30 mouse cellular contexts compared by ENCODE assay signal in genomic region chr12:96617226-96617625, GRCm38 (mm10).
"Had no signal": no experiment of that assay in that cellular context is flagged by ENCODE, and none has a peak within 500 bp of the region (broad histone marks: within the 10 kb centered on the region; RNA-seq: fewer than 3 reads in every experiment).

No protein-coding gene starts in this region.

- H3K9me3 ChIP-seq: heart, embryonic 12.5 days; heart, embryonic 13.5 days; heart, embryonic 15.5 days; hindbrain, embryonic 10.5 days; hindbrain, embryonic 12.5 days; hindbrain, embryonic 13.5 days; hindbrain, embryonic 15.5 days; intestine, embryonic 15.5 days; kidney, embryonic 15.5 days had no signal

- H3K36me3 ChIP-seq: heart, embryonic 12.5 days; heart, embryonic 13.5 days; heart, embryonic 15.5 days; hindbrain, embryonic 10.5 days; hindbrain, embryonic 12.5 days; hindbrain, embryonic 13.5 days; hindbrain, embryonic 15.5 days; intestine, embryonic 15.5 days; kidney, embryonic 15.5 days had no signal

- H3K4me3 ChIP-seq: heart, embryonic 12.5 days; heart, embryonic 13.5 days; heart, embryonic 15.5 days; hindbrain, embryonic 10.5 days; hindbrain, embryonic 12.5 days; hindbrain, embryonic 13.5 days; hindbrain, embryonic 15.5 days; intestine, embryonic 15.5 days; kidney, embryonic 15.5 days; layer of hippocampus, adult 2 months; left cerebral cortex, adult 2 months had no signal

- DNase-seq: heart, postnatal 10 days; heart, postnatal 14 days; heart, postnatal 36 days; heart, postnatal 4 days; kidney, adult 11 months; kidney, adult 18-20 months; kidney, adult 2 months; kidney, adult 8-10 months; kidney, adult 9 months; kidney, postnatal 10 days; kidney, postnatal 14 days; kidney, postnatal 25 days; kidney, postnatal 36 days; kidney, postnatal 4 days; layer of hippocampus, adult 9-11 months; layer of hippocampus, postnatal 36 days had no signal

- H3K27me3 ChIP-seq: heart, embryonic 12.5 days; heart, embryonic 13.5 days; heart, embryonic 15.5 days; hindbrain, embryonic 12.5 days; hindbrain, embryonic 13.5 days; hindbrain, embryonic 15.5 days; intestine, embryonic 15.5 days; kidney, embryonic 15.5 days had no signal

- H3K4me1 ChIP-seq: heart, embryonic 12.5 days; heart, embryonic 13.5 days; heart, embryonic 15.5 days; hindbrain, embryonic 10.5 days; hindbrain, embryonic 12.5 days; hindbrain, embryonic 13.5 days; hindbrain, embryonic 15.5 days; intestine, embryonic 15.5 days; kidney, embryonic 15.5 days had no signal

- H3K27ac ChIP-seq: heart, embryonic 13.5 days; heart, embryonic 15.5 days; hindbrain, embryonic 10.5 days; hindbrain, embryonic 12.5 days; hindbrain, embryonic 13.5 days; hindbrain, embryonic 14.5 days; hindbrain, embryonic 15.5 days; hindbrain, postnatal 0 days; intestine, embryonic 15.5 days; kidney, embryonic 15.5 days; kidney, postnatal 0 days; layer of hippocampus, adult 2 months; left cerebral cortex, adult 2 months had no signal
